ENCODE assay signal across 20 mouse cellular contexts in genomic region chrX:17527008-17527407, GRCm38 (mm10). TPM values are rescaled to one million over a fixed set of nuclear protein-coding genes. Genes with fewer than 3 reads are reported as not detected.
A peak's percentile ranks its signal among the peaks of the same experiment; 100 is the strongest.
DNase-seq lines count a peak whose midpoint lies in the region; TF ChIP-seq lines count a peak whose summit lies in the region.
"Had no signal": no experiment of that assay in that cellular context is flagged by ENCODE, and none has a peak within 500 bp of the region (broad histone marks: within the 10 kb centered on the region; RNA-seq: fewer than 3 reads in every experiment).

No protein-coding gene starts in this region.

- H3K36me3 ChIP-seq in kidney, adult 2 months (ENCODE audit: control insufficient read depth, insufficient read depth, low read length), result no peaks in the 10 kb centered on the region
- H3K36me3 ChIP-seq: forebrain, embryonic 15.5 days; midbrain, embryonic 12.5 days had no signal

- no peak for TF ChIP-seq POLR2A in kidney, adult 2 months (IDR thresholded peaks at IDR 0.05; ENCODE audit: low read depth, low read length)

- H3K27me3 ChIP-seq in kidney, adult 2 months (replicated peaks; ENCODE audit: control insufficient read depth, insufficient read depth, low read length), result no peaks in the 10 kb centered on the region
- H3K27me3 ChIP-seq: forebrain, embryonic 15.5 days; midbrain, embryonic 12.5 days had no signal

- WGBS in kidney, adult 2 months, result 60% methylated on average over 2 of the region's 2 CpGs

- H3K27ac ChIP-seq in gastrocnemius, adult 2 months, result peak overlapping the region; percentile 77
- peak overlapping the region; percentile 50; the same call in 1 of the 2 replicates for H3K27ac ChIP-seq in kidney, adult 2 months (ENCODE audit: insufficient read depth, low read depth, low read length)
- H3K27ac ChIP-seq: forebrain, embryonic 15.5 days; midbrain, embryonic 12.5 days; stomach, postnatal 0 days had no signal

- intact Hi-C loops in gastrocnemius, adult 2 months (cut with DNase I), result no loop called here
- intact Hi-C loops in gastrocnemius, postnatal 14 days (cut with DNase I; ENCODE audit: low total_unique reads), result no loop called here

- no peak overlapping the region for H3K4me3 ChIP-seq in gastrocnemius, adult 2 months
- H3K4me3 ChIP-seq in kidney, adult 2 months (ENCODE audit: insufficient read depth, low read depth, low read length), result no peak overlapping the region
- H3K4me3 ChIP-seq: forebrain, embryonic 15.5 days; midbrain, embryonic 12.5 days had no signal

- no peak for TF ChIP-seq CTCF in gastrocnemius, adult 2 months (IDR thresholded peaks at IDR 0.05)
- TF ChIP-seq CTCF in kidney, adult 2 months (conservative IDR thresholded peaks at IDR 0.05; ENCODE audit: insufficient read depth, insufficient read length, low read depth, low read length), result no peak

- no peak for DNase-seq in gastrocnemius, adult 2 months
- no peak for DNase-seq in gastrocnemius, postnatal 14 days
- peak; percentile 65 for DNase-seq in kidney, adult 2 months
- no peak for DNase-seq in kidney, postnatal 10 days
- peak; percentile 44 to 62 for DNase-seq in lung, adult 18-20 months
- DNase-seq in lung, postnatal 4 days, result no peak
- DNase-seq in lung, postnatal 36 days, result peak; percentile 72
- DNase-seq in Muller cell, postnatal 12 days (ENCODE audit: inconsistent ontology term), result no peak
- DNase-seq: adrenal gland, postnatal 14 days; cerebellum, adult 11-12 months; cerebellum, postnatal 14 days; embryo, embryonic 11 days; layer of hippocampus, postnatal 36 days; left cerebral cortex, postnatal 4 days; liver; retina, postnatal 1 day; right cerebral cortex, postnatal 4 days had no signal

- H3K4me1 ChIP-seq in kidney, adult 2 months (ENCODE audit: control insufficient read depth, insufficient read depth, low read length), result no peaks in the 10 kb centered on the region
- H3K4me1 ChIP-seq: forebrain, embryonic 15.5 days; midbrain, embryonic 12.5 days had no signal

RNA-seq across cellular contexts. Expression of gene Fundc1, which starts 45.1 kb away (rescaled TPM):
- total RNA-seq in gastrocnemius, adult 2 months (2021), result 10 to 100 TPM; 24.7 to 33.2 TPM
- 10 to 100 TPM; 23.7 to 25.9 TPM for total RNA-seq in gastrocnemius, postnatal 14 days (2021)
- polyA plus RNA-seq in kidney, adult 2 months (2012; rRNA removed), result 14.3 and 19.0 TPM in 2 replicates

Comparison
In these comparisons a context has a peak if more than half of its experiments do, and no peak if none do; other contexts are left out.
1. DNase-seq: peak in kidney, adult 2 months (single experiment), lung, adult 18-20 months (2 of 2) and lung, postnatal 36 days (single experiment); none in gastrocnemius, adult 2 months (single experiment), gastrocnemius, postnatal 14 days (single experiment), kidney, postnatal 10 days (single experiment), lung, postnatal 4 days (0 of 2) and Muller cell, postnatal 12 days (single experiment).